ENCODE assay signal across 9 mouse cellular contexts in the genomic region with DNA sequence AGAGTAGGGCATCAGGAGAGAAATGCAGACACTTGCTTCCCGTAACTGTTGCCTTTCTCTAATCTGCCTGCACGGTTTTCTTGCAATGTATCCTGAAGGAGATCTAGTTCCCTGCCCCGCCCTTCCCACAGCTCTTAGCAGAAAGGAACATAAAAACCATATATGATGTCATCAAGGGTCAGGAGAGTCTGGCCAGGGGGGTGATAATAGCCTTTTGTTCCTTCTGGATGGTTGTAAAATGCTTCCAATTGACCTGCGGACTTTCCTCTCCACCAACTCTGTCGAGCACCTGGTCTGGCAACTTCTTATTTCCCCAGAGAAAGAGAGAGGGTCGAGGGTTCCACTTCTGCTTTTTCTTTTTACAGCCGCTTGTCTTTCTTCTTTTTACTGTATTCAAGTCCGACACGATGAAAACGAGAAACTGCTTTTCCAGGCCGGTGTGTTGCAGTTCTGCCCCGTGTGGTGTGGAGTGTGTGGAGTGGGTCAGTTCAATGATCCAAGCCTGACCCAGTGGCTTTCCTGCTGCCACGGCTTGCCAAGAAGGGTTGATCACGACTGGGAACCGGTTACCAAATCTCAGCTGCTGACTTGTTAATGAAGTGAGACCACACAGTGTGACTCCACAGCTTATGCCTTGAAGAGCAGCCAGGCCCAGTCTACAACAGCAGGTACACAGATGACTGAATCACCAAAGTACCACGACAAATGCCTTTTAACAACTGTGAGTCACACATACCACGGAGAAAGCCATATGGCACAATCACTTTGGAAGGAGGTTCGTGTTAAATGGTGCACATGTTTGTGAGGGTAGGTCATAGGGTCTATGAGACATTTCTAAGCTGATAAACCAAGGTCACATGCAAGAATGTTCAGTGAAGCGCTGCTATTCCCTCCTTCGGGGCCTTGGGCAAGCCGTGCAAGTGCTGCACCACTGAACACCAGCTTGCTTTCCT. TPM values are rescaled to one million over a fixed set of nuclear protein-coding genes. Genes with fewer than 3 reads are reported as not detected.
A peak's percentile ranks its signal among the peaks of the same experiment; 100 is the strongest.
DNase-seq lines count a peak whose midpoint lies in the region; ATAC-seq and TF ChIP-seq lines count a peak whose summit lies in the region.
"Had no signal": no experiment of that assay in that cellular context is flagged by ENCODE, and none has a peak within 500 bp of the region (broad histone marks: within the 10 kb centered on the region; RNA-seq: fewer than 3 reads in every experiment).

No protein-coding gene starts in this region.

- WGBS in liver, postnatal 0 days (ENCODE audit: insufficient replicate concordance): 33% methylated on average over 21 of the region's 21 CpGs
- 30% methylated on average over 21 of the region's 21 CpGs for WGBS in kidney, adult 2 months
- 21% methylated on average over 21 of the region's 21 CpGs for WGBS in small intestine, adult 2 months

- H3K4me3 ChIP-seq in liver, postnatal 0 days (ENCODE audit: low read depth, low read length): no peak overlapping the region
- H3K4me3 ChIP-seq in kidney, adult 2 months (ENCODE audit: insufficient read depth, low read depth, low read length): no peak overlapping the region
- H3K4me3 ChIP-seq in small intestine, adult 2 months (ENCODE audit: low read depth, low read length): no peak overlapping the region
- H3K4me3 ChIP-seq: midbrain, embryonic 12.5 days; stomach, embryonic 15.5 days had no signal

- peak; percentile 19 for DNase-seq in liver, postnatal 0 days
- DNase-seq in liver: no peak
- DNase-seq in brain, adult 2 months (ENCODE audit: low read depth, low spot score): peak; percentile 86
- DNase-seq in kidney, adult 2 months: peak; percentile 55
- DNase-seq in embryo, embryonic 10.5 days (ENCODE audit: low spot score): no peak

- ATAC-seq in liver, postnatal 0 days: 0 out of 2 replicates have a peak, but pooled peaks have one; percentile 17
- ATAC-seq in activated CD4-positive, CD25-positive, alpha-beta regulatory T cell, adult 4 months: no peak

- H3K4me1 ChIP-seq in liver, postnatal 0 days (ENCODE audit: insufficient read depth): peaks cover 10% of the 10 kb centered on the region
- H3K4me1 ChIP-seq in kidney, adult 2 months (ENCODE audit: control insufficient read depth, insufficient read depth, low read length): peaks cover 15% of the 10 kb centered on the region; the same call in 1 of the 2 replicates
- peaks cover 31% of the 10 kb centered on the region for H3K4me1 ChIP-seq in small intestine, adult 2 months (ENCODE audit: control insufficient read depth, insufficient read depth, insufficient read length, low read length)
- H3K4me1 ChIP-seq: midbrain, embryonic 12.5 days had no signal

- no peak for TF ChIP-seq CTCF in liver, postnatal 0 days (IDR thresholded peaks at IDR 0.05; ENCODE audit: low read depth)
- TF ChIP-seq CTCF in kidney, adult 2 months (conservative IDR thresholded peaks at IDR 0.05; ENCODE audit: insufficient read depth, insufficient read length, low read depth, low read length): no peak
- no peak for TF ChIP-seq CTCF in small intestine, adult 2 months (IDR thresholded peaks at IDR 0.05; ENCODE audit: extremely low read depth, insufficient read length, insufficient replicate concordance, low read depth, low read length)

- no peak; the same call in 1 of the 2 replicates for TF ChIP-seq EP300 in liver, postnatal 0 days (IDR thresholded peaks at IDR 0.05; ENCODE audit: low read depth)

- TF ChIP-seq POLR2A in kidney, adult 2 months (IDR thresholded peaks at IDR 0.05; ENCODE audit: low read depth, low read length): no peak
- no peak for TF ChIP-seq POLR2A in small intestine, adult 2 months (IDR thresholded peaks at IDR 0.05; ENCODE audit: low read depth, low read length)

- peak overlapping the region; percentile 59 for H3K27ac ChIP-seq in liver, postnatal 0 days (ENCODE audit: low read depth)
- peak overlapping the region; percentile 90 for H3K27ac ChIP-seq in kidney, adult 2 months (ENCODE audit: insufficient read depth, low read depth, low read length)
- H3K27ac ChIP-seq in small intestine, adult 2 months (ENCODE audit: insufficient read depth, low read depth, low read length): peak overlapping the region; percentile 64
- H3K27ac ChIP-seq: midbrain, embryonic 12.5 days; stomach, embryonic 15.5 days had no signal

- H3K9me3 ChIP-seq in liver, postnatal 0 days (ENCODE audit: low read length): no peaks in the 10 kb centered on the region
- H3K9me3 ChIP-seq: midbrain, embryonic 12.5 days; stomach, embryonic 15.5 days had no signal

- no peak overlapping the region for H3K9ac ChIP-seq in liver, postnatal 0 days (replicated peaks)
- H3K9ac ChIP-seq: midbrain, embryonic 12.5 days; stomach, embryonic 15.5 days had no signal

- H3K36me3 ChIP-seq in liver, postnatal 0 days (replicated peaks; ENCODE audit: insufficient read depth, low read length): no peaks in the 10 kb centered on the region
- no peaks in the 10 kb centered on the region for H3K36me3 ChIP-seq in kidney, adult 2 months (ENCODE audit: control insufficient read depth, insufficient read depth, low read length)
- no peaks in the 10 kb centered on the region for H3K36me3 ChIP-seq in small intestine, adult 2 months (ENCODE audit: control insufficient read depth, insufficient read depth, low read length)
- H3K36me3 ChIP-seq: midbrain, embryonic 12.5 days; stomach, embryonic 15.5 days had no signal

- peak overlapping the region; percentile 16; the same call in 1 of the 2 replicates for H3K4me2 ChIP-seq in liver, postnatal 0 days (ENCODE audit: low read depth, low read length)
- H3K4me2 ChIP-seq: midbrain, embryonic 12.5 days; stomach, embryonic 15.5 days had no signal

- H3K27me3 ChIP-seq in liver, postnatal 0 days (ENCODE audit: insufficient read depth, low read length): no peaks in the 10 kb centered on the region
- no peaks in the 10 kb centered on the region for H3K27me3 ChIP-seq in kidney, adult 2 months (replicated peaks; ENCODE audit: control insufficient read depth, insufficient read depth, low read length)
- no peaks in the 10 kb centered on the region for H3K27me3 ChIP-seq in small intestine, adult 2 months (ENCODE audit: control insufficient read depth, insufficient read depth, low read length)
- H3K27me3 ChIP-seq: midbrain, embryonic 12.5 days; stomach, embryonic 15.5 days had no signal

RNA-seq across cellular contexts. Expression of a gene that starts 1.4 kb away (rescaled TPM):
- polyA plus RNA-seq in liver, postnatal 0 days (2015; fragmentation: Nextera tagmentation; extraction: Ambion mirVana): 4.9 and 5.4 TPM in 2 replicates
- 13.1 and 16.5 TPM in 2 replicates for polyA plus RNA-seq in kidney, adult 2 months (2012; rRNA removed)
- polyA plus RNA-seq in small intestine, adult 2 months (2012; rRNA removed): 9.3 and 9.5 TPM in 2 replicates
- polyA plus RNA-seq in activated CD4-positive, CD25-positive, alpha-beta regulatory T cell, adult 4 months (2017; shearing (Covaris generic)): 1 to 10 TPM in 1 of 2 experiments, not detected in 1; 3.8 TPM

RNA-seq across cellular contexts. Expression of a gene that starts 33.4 kb away (rescaled TPM):
- polyA plus RNA-seq in liver, postnatal 0 days (2015; fragmentation: Nextera tagmentation; extraction: Ambion mirVana): 0.32 and 0.36 TPM in 2 replicates
- 0.08 TPM in 1 of 2 replicates, not detected in the other for polyA plus RNA-seq in kidney, adult 2 months (2012; rRNA removed)
- not detected in 2 replicates for polyA plus RNA-seq in small intestine, adult 2 months (2012; rRNA removed)
- under 1 TPM in 1 of 2 experiments, not detected in 1; 0.80 TPM for polyA plus RNA-seq in activated CD4-positive, CD25-positive, alpha-beta regulatory T cell, adult 4 months (2017; shearing (Covaris generic))

Comparison
In these comparisons a context has a peak if more than half of its experiments do, and no peak if none do; other contexts are left out.
1. DNase-seq: peak in liver, postnatal 0 days (single experiment), brain, adult 2 months (single experiment) and kidney, adult 2 months (single experiment); none in liver (single experiment) and embryo, embryonic 10.5 days (single experiment).
2. Peak in every context shown above with its lines, with median percentiles within 50 percentile points of each other: H3K27ac ChIP-seq.